Mouse (Mus musculus): Measurements from ENCODE around the gene Ddx17. TPM values are rescaled to one million over a fixed set of nuclear protein-coding genes. Genes with fewer than 3 reads are reported as not detected.

Ddx17 gene
- total RNA-seq, 2 experiments from 2014 or later, result 319 to 348 TPM

- DNase-seq (ENCODE audit: low spot score in 2 of 2), result no peak
- intact Hi-C loops (cut with DNase I), result no loop called here
These were observed 46.4 kb downstream of the Ddx17 start for GRCm38 (mm10) chr15:79500110-79500509.

- DNase-seq (ENCODE audit: low spot score in 2 of 2), result peak; percentile 61 to 85
- intact Hi-C loops (cut with DNase I), result no loop called here
These were observed 53.0 kb downstream of the Ddx17 start for GRCm38 (mm10) chr15:79493527-79493926.

DNA sequence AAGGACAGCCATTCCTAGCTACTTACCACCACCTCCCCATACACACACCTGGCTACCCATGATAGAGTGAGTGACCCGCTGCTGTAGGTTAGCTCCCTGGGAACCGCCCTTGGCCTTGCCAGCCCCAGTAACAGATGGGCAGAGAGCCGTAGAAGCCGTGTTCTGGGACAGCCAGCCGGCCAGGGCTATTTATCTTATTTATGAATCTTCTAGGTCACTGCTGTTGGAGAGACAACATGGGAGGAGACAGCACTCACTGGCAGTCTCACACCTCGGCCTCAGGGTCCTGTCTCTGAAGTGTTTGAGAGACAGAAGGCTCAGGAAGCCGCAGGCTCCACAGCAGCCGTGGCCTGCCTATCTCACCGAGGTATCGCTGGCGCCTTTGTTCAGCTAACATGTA lies 57.1 kb downstream of the Ddx17 start:
- intact Hi-C loops (cut with DNase I), result no loop called here
- no peak for DNase-seq (ENCODE audit: low spot score in 2 of 2)

GRCm38 (mm10) chr15:79481181-79481688 lies 65.3 kb downstream of the Ddx17 start:
- intact Hi-C loops (cut with DNase I), result no loop called here
- peak; percentile 54 to 86 for DNase-seq (ENCODE audit: low spot score in 2 of 2)

Small RNAs within 50 kb of the gene (microRNA-seq; reads per million reads assigned to microRNA genes)
- 0 reads per million in 2 experiments for gene Gm27903

Other genes with a start within 250 kb of the Ddx17 start
- 10 to 100 TPM; 20.6 to 22.4 TPM for gene Pla2g6, start 218.4 kb downstream of the Ddx17 start, total RNA-seq (2021)
- 1 to 10 TPM; 1.3 to 1.8 TPM for gene Maff, start 200.1 kb downstream of the Ddx17 start, total RNA-seq (2021)
- 10 to 100 TPM; 57.2 to 67.5 TPM for gene Tmem184b, start 143.2 kb downstream of the Ddx17 start, total RNA-seq (2021)
- 100 to 1,000 TPM; 133 to 141 TPM for gene Csnk1e, start 91.2 kb downstream of the Ddx17 start, total RNA-seq (2021)
- 100 to 1,000 TPM; 187 to 209 TPM for gene Kcnj4, start 41.5 kb downstream of the Ddx17 start, total RNA-seq (2021)
- gene Kdelr3, start 30.3 kb downstream of the Ddx17 start, total RNA-seq (2021), result under 1 TPM; 0.41 to 0.55 TPM
- 1 to 10 TPM; 1.2 TPM for gene Dmc1, start 58.4 kb upstream of the Ddx17 start, total RNA-seq (2021)
- 10 to 100 TPM in 1 of 2 experiments, 1 to 10 TPM in 1; 7.7 to 10.9 TPM for gene Fam227a, start 112.2 kb upstream of the Ddx17 start, total RNA-seq (2021)
- gene Cby1, start 112.5 kb upstream of the Ddx17 start, total RNA-seq (2021), result 10 to 100 TPM; 51.2 to 53.6 TPM
- 100 to 1,000 TPM in 1 of 2 experiments, 10 to 100 TPM in 1; 97.8 to 100 TPM for gene Tomm22, start 124.1 kb upstream of the Ddx17 start, total RNA-seq (2021)
- gene Josd1, start 141.2 kb upstream of the Ddx17 start, total RNA-seq (2021), result 10 to 100 TPM; 71.7 to 71.8 TPM
- gene Gtpbp1, start 144.1 kb upstream of the Ddx17 start, total RNA-seq (2021), result 10 to 100 TPM; 42.5 to 47.7 TPM
- 10 to 100 TPM; 26.3 to 43.4 TPM for gene Sun2, start 195.8 kb upstream of the Ddx17 start, total RNA-seq (2021)
- 10 to 100 TPM; 46.7 to 54.9 TPM for gene Dnal4, start 231.1 kb upstream of the Ddx17 start, total RNA-seq (2021)

Measured in left cerebral cortex, postnatal 25 days (tissue).